Mouse (Mus musculus): Measurements from ENCODE around the gene Ndrg2.

The Ndrg2 gene

GRCm38 (mm10) chr14:51912391-51913061 lies 1.4 kb downstream of the Ndrg2 start:
- DNase-seq = no peak

DNA sequence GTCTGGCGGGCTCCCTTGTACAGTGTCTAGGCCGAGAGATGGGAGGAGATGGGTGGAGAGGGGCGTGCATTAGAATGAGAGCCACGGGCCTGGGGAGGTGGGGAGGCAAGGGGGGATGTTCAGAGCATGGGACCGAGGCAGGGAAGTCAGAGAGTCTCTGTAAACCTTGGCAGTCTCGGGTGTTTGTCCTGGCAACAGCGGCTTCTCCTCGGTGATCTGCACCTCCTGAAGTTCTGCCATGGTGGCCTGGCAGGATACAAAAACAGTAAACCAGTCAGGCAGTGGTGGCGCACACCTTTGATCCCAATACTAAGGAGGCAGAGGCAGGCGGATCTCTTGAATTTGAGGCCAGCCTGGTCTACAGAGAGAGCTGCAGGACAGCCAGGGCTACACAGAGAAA lies 2.7 kb downstream of the Ndrg2 start:
- DNase-seq = no peak

GRCm38 (mm10) chr14:51906102-51906501 lies 7.9 kb downstream of the Ndrg2 start:
- no peak for DNase-seq

DNA sequence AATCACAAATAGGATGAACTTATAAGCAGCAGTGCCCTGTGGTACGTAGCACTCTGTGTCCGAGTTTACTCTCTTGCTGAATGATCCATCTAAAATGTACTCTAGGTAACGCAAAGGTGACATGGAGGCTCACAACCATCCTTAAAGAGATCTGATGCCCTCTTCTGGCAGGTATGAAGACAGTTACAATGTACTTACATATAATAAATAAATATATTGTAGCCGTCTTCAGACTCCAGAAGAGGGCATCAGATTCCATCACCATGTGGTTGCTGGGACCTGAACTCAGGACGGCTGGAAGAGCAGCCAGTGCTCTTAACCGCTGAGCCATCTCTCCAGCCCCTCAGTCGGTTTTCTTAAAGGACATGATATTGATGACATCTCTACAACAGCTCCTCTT lies 9.3 kb downstream of the Ndrg2 start:
- no peak for DNase-seq

DNA sequence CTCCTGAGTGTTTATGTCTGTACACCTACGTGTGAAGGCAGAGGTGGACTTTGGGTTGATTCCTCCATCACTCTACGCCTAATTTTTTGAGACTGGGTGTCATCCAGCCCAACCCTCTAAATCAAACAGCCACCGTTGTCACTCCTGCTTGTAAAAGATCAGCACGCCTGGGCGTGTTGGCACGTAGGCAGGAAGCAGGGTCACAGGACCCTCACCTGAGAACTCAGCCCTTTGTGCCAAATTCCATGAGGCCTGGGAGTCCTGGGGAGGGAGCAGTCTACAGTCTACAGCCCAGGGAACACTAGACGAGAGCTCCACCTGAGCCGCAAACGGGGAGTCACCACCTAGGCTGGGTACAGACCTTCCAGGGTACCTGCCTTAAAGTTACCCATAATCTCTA lies 10.2 kb downstream of the Ndrg2 start:
- no peak for DNase-seq

- peak; percentile 72 to 79 for DNase-seq
These were observed 10.9 kb downstream of the Ndrg2 start for GRCm38 (mm10) chr14:51902806-51903710.

- DNase-seq = no peak
These were observed 14.6 kb downstream of the Ndrg2 start for GRCm38 (mm10) chr14:51899351-51899750.

GRCm38 (mm10) chr14:51896539-51897170 lies 17.3 kb downstream of the Ndrg2 start:
- no peak for DNase-seq

DNA sequence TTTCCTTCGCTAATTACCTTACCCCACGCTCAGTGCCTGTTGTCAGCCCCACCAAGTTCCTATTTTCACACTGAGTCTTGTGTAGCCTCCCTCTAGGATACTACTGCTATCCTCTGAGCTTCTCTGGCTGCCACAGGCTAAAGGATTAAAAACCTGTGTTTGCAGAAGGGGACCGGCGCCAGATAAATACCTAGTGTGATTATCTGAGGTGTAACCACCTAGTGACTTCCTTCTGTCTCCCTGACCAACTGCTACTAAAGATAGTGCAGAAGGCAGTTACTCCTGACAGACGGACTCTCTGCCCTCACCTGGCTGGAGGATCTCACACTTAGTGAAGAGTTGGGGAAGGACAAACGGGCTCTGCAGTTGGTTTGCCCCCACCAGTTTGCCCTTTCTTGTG lies 17.9 kb downstream of the Ndrg2 start:
- no peak for DNase-seq

- no peak for DNase-seq
These were observed 18.9 kb downstream of the Ndrg2 start for GRCm38 (mm10) chr14:51895071-51895470.

DNA sequence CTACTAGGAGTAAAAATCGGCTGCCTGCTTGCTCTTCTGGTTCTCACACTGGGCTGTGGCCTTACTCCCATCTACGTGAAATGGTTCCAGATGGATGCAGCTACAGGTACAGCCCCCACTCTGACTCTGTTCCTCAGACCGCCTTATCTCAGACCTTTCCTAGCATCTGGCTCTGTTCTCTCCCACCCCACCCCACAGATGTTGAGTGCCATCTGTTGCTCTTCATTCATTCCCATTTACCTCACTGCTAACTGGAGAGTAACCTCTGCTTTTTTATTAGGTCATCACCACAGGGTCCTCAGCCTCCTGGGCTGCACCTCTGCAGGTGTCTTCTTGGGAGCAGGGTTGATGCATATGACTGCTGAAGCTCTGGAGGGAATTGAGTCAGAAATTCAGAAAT lies 20.1 kb downstream of the Ndrg2 start:
- DNase-seq = no peak

- DNase-seq = no peak
These were observed 20.7 kb downstream of the Ndrg2 start for GRCm38 (mm10) chr14:51893094-51893794.

DNA sequence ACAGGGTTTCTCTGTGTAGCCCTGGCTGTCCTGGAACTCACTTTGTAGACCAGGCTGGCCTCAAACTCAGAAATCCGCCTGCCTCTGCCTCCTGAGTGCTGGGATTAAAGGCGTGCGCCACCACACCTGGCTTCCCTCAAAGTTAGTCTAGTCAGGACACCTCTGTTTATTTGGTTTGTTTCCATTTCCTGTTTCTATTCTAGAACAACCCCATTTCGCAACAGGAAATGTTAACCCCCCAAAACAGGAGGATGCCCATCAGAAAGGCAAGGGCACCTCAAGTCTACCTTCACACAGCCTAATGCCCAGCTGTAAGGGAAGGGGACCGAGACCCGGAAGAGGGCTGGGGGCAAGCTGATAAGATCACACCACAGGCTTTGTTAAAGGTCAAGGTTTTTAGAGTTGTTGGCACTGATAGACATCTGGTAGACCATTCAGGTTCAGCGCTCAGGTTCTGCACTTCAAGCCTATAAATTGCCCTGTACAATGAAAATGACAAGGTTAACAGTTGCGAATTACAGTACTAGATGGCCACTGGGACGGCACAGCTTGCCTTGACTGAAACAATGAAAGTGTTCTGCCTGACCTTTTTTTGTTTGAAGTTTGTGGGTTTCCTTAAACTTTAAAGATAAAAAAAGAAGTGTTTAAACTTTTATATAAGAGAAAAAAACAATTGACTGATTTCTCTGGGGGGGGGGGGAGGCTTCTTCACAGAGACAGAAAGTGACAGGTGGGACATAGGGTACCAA lies 21.6 kb downstream of the Ndrg2 start, which contains the start of gene Slc39a2:
Gene Slc39a2 (plus strand): TSS at position 699 of the 749 bp plus-strand sequence.
- no peak for DNase-seq

GRCm38 (mm10) chr14:51889833-51890232 lies 24.1 kb downstream of the Ndrg2 start:
- no peak for DNase-seq

- no peak for DNase-seq
These were observed 27.9 kb downstream of the Ndrg2 start for GRCm38 (mm10) chr14:51886051-51886450.

GRCm38 (mm10) chr14:51884598-51885331 lies 29.2 kb downstream of the Ndrg2 start, which contains the start of gene Mettl17:
Mettl17 (plus strand) TSS chr14:51884842.
- peak; percentile 93 to 95 for DNase-seq

DNA sequence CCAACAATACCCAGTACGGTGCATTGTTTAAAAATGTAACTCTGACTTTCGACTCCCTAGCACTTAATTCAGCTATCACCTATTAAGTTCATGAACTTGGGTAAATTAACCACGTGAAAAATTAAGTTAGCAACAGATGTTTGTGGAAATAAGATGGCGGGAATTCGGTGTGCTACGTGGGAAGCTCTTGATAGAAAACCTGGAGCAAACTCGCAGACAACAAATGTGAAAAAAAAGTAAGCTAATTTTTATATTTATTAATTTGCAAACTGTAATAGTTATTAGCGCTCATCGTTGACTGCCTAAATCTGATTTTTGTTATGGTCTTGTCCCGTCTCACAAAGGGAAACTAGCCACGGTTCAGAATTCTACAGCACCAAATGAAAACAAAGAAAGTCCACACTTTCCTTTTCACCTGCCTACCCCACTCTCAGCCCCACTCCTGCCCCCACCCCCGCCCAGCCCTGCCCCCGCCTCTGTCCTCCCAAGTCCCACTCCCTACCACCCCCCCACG lies 29.9 kb downstream of the Ndrg2 start:
- no peak for DNase-seq

DNA sequence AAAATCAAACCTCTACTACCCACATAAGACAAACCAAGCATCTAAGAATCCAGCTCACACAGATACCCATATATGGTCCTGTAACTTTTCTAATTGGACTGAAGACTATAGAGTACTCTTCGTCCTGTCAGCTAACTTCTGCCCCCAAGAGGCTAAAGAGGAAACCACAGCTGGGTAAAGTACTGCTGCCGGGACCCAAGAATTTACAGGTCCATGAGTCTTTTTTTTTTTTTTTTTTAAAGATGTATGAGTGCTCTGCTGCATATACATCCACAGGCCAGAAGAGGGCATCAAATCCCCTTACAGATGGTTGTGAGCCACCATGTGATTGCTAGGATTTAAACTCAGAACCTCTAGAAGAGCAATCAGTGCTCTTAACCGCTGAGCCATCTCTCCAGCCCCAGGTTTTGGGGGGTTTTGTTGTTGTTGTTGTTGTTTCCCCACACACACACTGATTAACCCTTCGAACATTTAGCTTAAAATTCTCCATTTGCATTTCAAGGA lies 30.4 kb downstream of the Ndrg2 start:
- peak; percentile 76 to 77 for DNase-seq

GRCm38 (mm10) chr14:51877517-51877916 lies 36.4 kb downstream of the Ndrg2 start:
- no peak for DNase-seq

DNA sequence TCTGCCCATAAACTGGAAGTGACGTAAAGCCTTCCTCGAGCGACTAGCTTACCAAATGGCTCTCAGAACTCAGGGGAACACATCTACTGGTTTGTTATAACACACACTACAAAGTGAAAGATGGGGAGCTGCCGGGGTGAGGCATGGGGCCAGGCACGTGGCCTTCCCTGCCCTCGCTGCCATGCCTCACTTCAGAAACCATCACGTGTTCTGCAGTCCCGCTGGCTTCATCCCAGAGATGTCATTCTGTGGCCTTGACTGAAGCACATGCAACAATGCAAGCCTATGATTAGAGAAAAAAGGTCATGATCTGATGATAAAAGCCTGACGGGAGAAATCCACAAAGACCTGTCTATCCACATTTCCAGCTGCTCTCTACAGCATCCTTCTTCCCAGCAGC lies 42.2 kb downstream of the Ndrg2 start:
- no peak for DNase-seq

DNA sequence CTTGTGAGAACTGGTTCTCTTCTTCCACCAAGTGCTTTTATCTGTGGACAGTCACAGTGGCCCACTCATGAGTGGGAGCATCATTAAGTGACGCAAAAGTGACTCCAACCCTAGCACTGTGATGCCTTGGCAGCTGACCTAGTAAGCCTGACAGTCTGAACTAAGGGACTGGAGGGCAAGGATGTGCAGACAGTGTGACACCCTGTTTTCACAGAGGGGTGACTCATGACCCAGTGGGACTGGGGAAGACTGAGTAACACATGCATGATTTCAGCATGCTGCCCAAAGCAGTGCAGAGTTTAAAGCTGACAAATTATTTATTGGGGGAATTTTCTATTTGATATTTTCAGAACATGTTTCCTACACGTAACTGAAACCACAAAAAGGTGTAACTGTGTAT lies 43.2 kb downstream of the Ndrg2 start:
- no peak for DNase-seq
